Mouse (Mus musculus) MEL (cell line): Measurements from ENCODE around the gene Aarsd1. TPM values are rescaled to one million over a fixed set of nuclear protein-coding genes. Genes with fewer than 3 reads are reported as not detected.
"Not testable (repeated sequence)": the region's sequence is repeated elsewhere in the genome, so short reads cannot be mapped to it uniquely, and the experiment has no call there.

ENCODE experiments used
- DNase-seq: peaks from one replicate; pipeline ENCODE4 v3.0.0; 2011; ENCODE audit warnings: low read depth, low spot score
- H3K27ac ChIP-seq: 2 replicates; pipeline ENCODE4 v1.5.1; 2012; ENCODE audit warnings: low read depth, mild to moderate bottlenecking, control low read depth, low read length, moderate library complexity; ENCODE audit not compliant: control insufficient read depth
- H3K27me3 ChIP-seq, 2 experiments: fragments of 150-350 bp in 1 of 2; sonication (generic) in 1 of 2; 2 replicates each; pipeline ENCODE4 v1.6.1; 2012; ENCODE audit warnings: low read length in 2 of 2, mild to moderate bottlenecking in 2 of 2, improper control_type of control experiment in 1 of 2, moderate library complexity in 1 of 2; ENCODE audit not compliant: insufficient read depth in 2 of 2, control insufficient read depth in 1 of 2
- H3K36me3 ChIP-seq, 2 experiments: 2 replicates each; pipeline ENCODE4 v1.6.1; 2012 to 2014; ENCODE audit warnings: low read length in 2 of 2, improper control_type of control experiment in 1 of 2, inconsistent platforms in 1 of 2, mild to moderate bottlenecking in 1 of 2; ENCODE audit not compliant: insufficient read depth in 2 of 2, control insufficient read depth in 1 of 2
- H3K4me1 ChIP-seq, 2 experiments: fragments of 150-350 bp in 1 of 2; sonication (generic) in 1 of 2; 2 replicates each; pipeline ENCODE4 v1.6.1; 2012; ENCODE audit warnings: low read length in 2 of 2, improper control_type of control experiment in 1 of 2, mild to moderate bottlenecking in 1 of 2; ENCODE audit not compliant: insufficient read depth in 2 of 2, control insufficient read depth in 1 of 2
- H3K4me3 ChIP-seq, 2 experiments: fragments of 150-350 bp in 1 of 2; sonication (generic) in 1 of 2; 2 replicates each; pipeline ENCODE4 v1.5.1; 2012; ENCODE audit warnings: low read depth in 2 of 2, low read length in 2 of 2, mild to moderate bottlenecking in 2 of 2, moderate library complexity in 2 of 2, control low read depth in 1 of 2, improper control_type of control experiment in 1 of 2; ENCODE audit not compliant: control insufficient read depth in 1 of 2, insufficient read depth in 1 of 2
- H3K79me2 ChIP-seq: 2 replicates; pipeline ENCODE4 v1.6.1; 2012; ENCODE audit warnings: mild to moderate bottlenecking, low read length, moderate library complexity; ENCODE audit not compliant: control insufficient read depth, poor library complexity, insufficient read depth
- H3K9ac ChIP-seq: 2 replicates; pipeline ENCODE4 v1.6.1; 2012; ENCODE audit warnings: low read depth, mild to moderate bottlenecking, control low read depth, low read length, moderate library complexity; ENCODE audit not compliant: control insufficient read depth, poor library complexity, severe bottlenecking
- H3K9me3 ChIP-seq: fragments of 150-350 bp; sonication (generic); replicated peaks from 2 replicates; pipeline ENCODE4 v1.6.1; 2012; ENCODE audit warnings: mild to moderate bottlenecking, low read length, improper control_type of control experiment, moderate library complexity; ENCODE audit not compliant: insufficient read depth
- CTCF ChIP-seq, 3 experiments: IDR thresholded peaks in 2 of 3; conservative IDR thresholded peaks in 1 of 3; 2 replicates each; pipeline ENCODE4 v1.5.1; 2011 to 2012; ENCODE audit warnings: low read length in 3 of 3, low read depth in 2 of 3, mild to moderate bottlenecking in 2 of 3, improper control_type of control experiment in 1 of 3, inconsistent platforms in 1 of 3, mixed read lengths in 1 of 3, moderate library complexity in 1 of 3; ENCODE audit not compliant: control insufficient read depth in 1 of 3, insufficient read depth in 1 of 3, poor library complexity in 1 of 3, severe bottlenecking in 1 of 3
- EP300 ChIP-seq, 2 experiments: IDR thresholded peaks; 2 replicates each; pipeline ENCODE4 v1.6.1; 2011; ENCODE audit warnings: improper control_type of control experiment in 2 of 2, low read length in 2 of 2, low read depth in 1 of 2, mild to moderate bottlenecking in 1 of 2
- ETS1 ChIP-seq: IDR thresholded peaks from 2 replicates; pipeline ENCODE4 v1.6.1; 2012; ENCODE audit warnings: low read depth, mild to moderate bottlenecking, inconsistent platforms, low read length, improper control_type of control experiment, moderate library complexity
- GABPA ChIP-seq: IDR thresholded peaks from 2 replicates; pipeline ENCODE4 v1.6.1; 2012; ENCODE audit warnings: low read depth, mild to moderate bottlenecking, inconsistent platforms, low read length, improper control_type of control experiment, moderate library complexity
- HCFC1 ChIP-seq: IDR thresholded peaks from 2 replicates; pipeline ENCODE4 v1.6.1; 2012; ENCODE audit warnings: low read depth, mild to moderate bottlenecking, inconsistent platforms, low read length, improper control_type of control experiment, moderate library complexity
- KAT2A ChIP-seq: conservative IDR thresholded peaks from 2 replicates; pipeline ENCODE4 v1.6.1; 2012; ENCODE audit warnings: low read depth, low read length, improper control_type of control experiment, inconsistent platforms
- MAX ChIP-seq: IDR thresholded peaks from 2 replicates; pipeline ENCODE4 v1.6.1; 2011; ENCODE audit warnings: low read length, improper control_type of control experiment
- MEF2A ChIP-seq: IDR thresholded peaks from 2 replicates; pipeline ENCODE4 v1.6.1; 2014; ENCODE audit warnings: low read depth, mild to moderate bottlenecking, inconsistent platforms, low read length, improper control_type of control experiment; ENCODE audit not compliant: poor library complexity, insufficient replicate concordance, severe bottlenecking; ENCODE audit errors: extremely low read depth
- MXI1 ChIP-seq: IDR thresholded peaks from 2 replicates; pipeline ENCODE4 v1.6.1; 2011; ENCODE audit warnings: mild to moderate bottlenecking, low read depth, low read length, improper control_type of control experiment
- MYB ChIP-seq: IDR thresholded peaks from 2 replicates; pipeline ENCODE4 v1.6.1; 2011; ENCODE audit warnings: mild to moderate bottlenecking, low read depth, low read length, improper control_type of control experiment
- MYC ChIP-seq: IDR thresholded peaks from 2 replicates; pipeline ENCODE4 v1.6.1; 2011; ENCODE audit warnings: low read depth, mild to moderate bottlenecking, low read length, improper control_type of control experiment, moderate library complexity
- NRF1 ChIP-seq: IDR thresholded peaks from 2 replicates; pipeline ENCODE4 v1.6.1; 2014; ENCODE audit warnings: low read depth, mild to moderate bottlenecking, inconsistent platforms, low read length, improper control_type of control experiment, moderate library complexity; ENCODE audit not compliant: poor library complexity, insufficient read depth, severe bottlenecking
- POLR2AphosphoS2 ChIP-seq: IDR thresholded peaks from 2 replicates; pipeline ENCODE4 v1.6.1; 2011; ENCODE audit warnings: low read length, improper control_type of control experiment
- POLR2AphosphoS5 ChIP-seq: IDR thresholded peaks from 2 replicates; pipeline ENCODE4 v1.6.1; 2012; ENCODE audit warnings: low read depth, borderline replicate concordance, mild to moderate bottlenecking, inconsistent platforms, low read length, moderate library complexity, mixed read lengths
- RAD21 ChIP-seq: IDR thresholded peaks from 2 replicates; pipeline ENCODE4 v1.6.1; 2011; ENCODE audit warnings: mild to moderate bottlenecking, low read depth, low read length, improper control_type of control experiment
- SIN3A ChIP-seq: IDR thresholded peaks from 2 replicates; pipeline ENCODE4 v1.6.1; 2012; ENCODE audit warnings: low read length, improper control_type of control experiment, inconsistent platforms
- TBP ChIP-seq: IDR thresholded peaks from 2 replicates; pipeline ENCODE4 v1.8.0; 2011; ENCODE audit warnings: low read depth, low read length, improper control_type of control experiment
- UBTF ChIP-seq: IDR thresholded peaks from 2 replicates; pipeline ENCODE4 v1.6.1; 2012; ENCODE audit warnings: low read depth, mild to moderate bottlenecking, inconsistent platforms, low read length, improper control_type of control experiment, moderate library complexity, borderline replicate concordance; ENCODE audit not compliant: insufficient read depth
- USF1 ChIP-seq: IDR thresholded peaks from 2 replicates; pipeline ENCODE4 v1.6.1; 2014; ENCODE audit warnings: low read depth, mild to moderate bottlenecking, inconsistent platforms, low read length, improper control_type of control experiment, moderate library complexity
- ZC3H11A ChIP-seq: IDR thresholded peaks from 2 replicates; pipeline ENCODE4 v1.6.1; 2012; ENCODE audit warnings: low read depth, mild to moderate bottlenecking, inconsistent platforms, low read length, improper control_type of control experiment
- ZKSCAN1 ChIP-seq: IDR thresholded peaks from 2 replicates; pipeline ENCODE4 v1.6.1; 2012; ENCODE audit warnings: low read depth, mild to moderate bottlenecking, inconsistent platforms, low read length, improper control_type of control experiment, moderate library complexity
- ZMIZ1 ChIP-seq: IDR thresholded peaks from 2 replicates; pipeline ENCODE4 v1.6.1; 2012; ENCODE audit warnings: low read depth, mild to moderate bottlenecking, inconsistent platforms, low read length, improper control_type of control experiment, moderate library complexity
- polyA plus RNA-seq, 2 experiments: library from polyadenylated mRNA; stranded (reverse) in 1 of 2; unstranded in 1 of 2; fragments of >175 nt in 1 of 2; fragments of >200 nt in 1 of 2; gene quantifications; 2 replicates each; pipeline versions ENCODE4 v1.2.1 to v1.2.4; 2012; ENCODE audit warnings: low replicate concordance in 2 of 2, low read depth in 1 of 2; ENCODE audit not compliant: insufficient read length in 2 of 2, insufficient read depth in 1 of 2, missing spikeins in 1 of 2
- total RNA-seq: library from RNA; depleted of rRNA; stranded (reverse); fragments of 300-350 nt; gene quantifications from 2 replicates; pipeline ENCODE4 v1.2.3, GENCODE M21; 2012

Gene Aarsd1
- total and polyA plus RNA-seq, 3 experiments: 80.5 to 371 (median 133) TPM

GRCm38 (mm10) chr11:101395110-101395509 lies 22.3 kb downstream of the Aarsd1 start (continued):
- TF ChIP-seq NRF1: no peak

GRCm38 (mm10) chr11:101381817-101382216 lies 35.6 kb downstream of the Aarsd1 start:
- Histone ChIP-seq H3K4me1 (0 out of 4 replicates have a peak, but pooled peaks cover 0 to 3% of the 10 kb centered on the region in 2 experiments), H3K9me3 (no peaks in the 10 kb centered on the region), H3K36me3 (no peaks in the 10 kb centered on the region), H3K27ac (no peak overlapping the region), H3K79me2 (no peaks in the 10 kb centered on the region), H3K9ac (no peak overlapping the region), H3K27me3 (peaks cover 17 to 21% of the 10 kb centered on the region in 2 experiments), H3K4me3 (no peak overlapping the region)
- DNase-seq: no peak
- TF ChIP-seq MAX: no peak
- TF ChIP-seq CTCF (IDR thresholded peaks at IDR 0.05 in 2 of 3, conservative IDR thresholded peaks at IDR 0.05 in 1 of 3; ENCODE audit: control insufficient read depth in 1 of 3, insufficient read depth in 1 of 3, low read depth in 2 of 3, low read length in 3 of 3, poor library complexity in 1 of 3, severe bottlenecking in 1 of 3): no peak
- TF ChIP-seq SIN3A: no peak
- TF ChIP-seq ZKSCAN1: no peak
- TF ChIP-seq MYB: no peak
- no peak for TF ChIP-seq ZMIZ1
- TF ChIP-seq MYC: no peak
- TF ChIP-seq MXI1: no peak
- no peak for TF ChIP-seq ETS1
- no peak for TF ChIP-seq EP300 (IDR thresholded peaks at IDR 0.05; ENCODE audit: low read depth in 1 of 2, low read length in 2 of 2)
- no peak for TF ChIP-seq ZC3H11A
- no peak for TF ChIP-seq KAT2A
- no peak for TF ChIP-seq POLR2AphosphoS5
- TF ChIP-seq GABPA: no peak

GRCm38 (mm10) chr11:101378926-101379325 lies 38.5 kb downstream of the Aarsd1 start:
- Histone ChIP-seq H3K9ac (no peak overlapping the region), H3K4me1 (no peaks in the 10 kb centered on the region), H3K36me3 (no peaks in the 10 kb centered on the region), H3K4me3 (no peak overlapping the region), H3K27ac (no peak overlapping the region), H3K27me3 (peaks cover 21 to 28% of the 10 kb centered on the region in 2 experiments), H3K79me2 (no peaks in the 10 kb centered on the region), H3K9me3 (no peaks in the 10 kb centered on the region)
- DNase-seq: no peak
- no peak for TF ChIP-seq MEF2A
- no peak for TF ChIP-seq POLR2AphosphoS5
- no peak for TF ChIP-seq NRF1
- TF ChIP-seq USF1: no peak
- no peak for TF ChIP-seq RAD21
- TF ChIP-seq HCFC1: no peak
- no peak for TF ChIP-seq TBP
- TF ChIP-seq UBTF: no peak
- no peak for TF ChIP-seq POLR2AphosphoS2

GRCm38 (mm10) chr11:101378196-101378595 lies 39.2 kb downstream of the Aarsd1 start:
- not testable (repeated sequence) for H3K9me3 ChIP-seq, H3K36me3 ChIP-seq, H3K4me1 ChIP-seq, H3K4me3 ChIP-seq, H3K9ac ChIP-seq, DNase-seq, H3K79me2 ChIP-seq, H3K27ac ChIP-seq
- H3K27me3 ChIP-seq: peaks cover 19 to 28% of the 10 kb centered on the region in 2 experiments
